Mouse (Mus musculus): ENCODE measurements around the gene Lrrc8c. TPM values are rescaled to one million over a fixed set of nuclear protein-coding genes. Genes with fewer than 3 reads are reported as not detected.
A peak's percentile ranks its signal among the peaks of the same experiment; 100 is the strongest.

Gene Lrrc8c
- polyA plus RNA-seq, 1 experiment from 2014 or later, result 10.2 TPM

- H3K9me3 ChIP-seq, result no peaks in the 10 kb centered on the region
- peaks cover 9% of the 10 kb centered on the region; the same call in 1 of the 2 replicates for H3K36me3 ChIP-seq
- H3K27me3 ChIP-seq (ENCODE audit: insufficient read depth, poor library complexity, severe bottlenecking), result peaks cover 31% of the 10 kb centered on the region
- H3K27ac ChIP-seq, result peak overlapping the region; percentile 80
- no peak for DNase-seq (ENCODE audit: low spot score)
- H3K4me1 ChIP-seq (replicated peaks), result peaks cover 65% of the 10 kb centered on the region
- 27% methylated on average over 10 of the region's 10 CpGs for WGBS
- peak overlapping the region; percentile 39 for H3K4me3 ChIP-seq
Measured at GRCm38 (mm10) chr5:105494246-105494917, 24.8 kb upstream of the Lrrc8c start.

GRCm38 (mm10) chr5:105494918-105495901, 24.0 kb upstream of the Lrrc8c start:
- peaks cover 73% of the 10 kb centered on the region for H3K4me1 ChIP-seq (replicated peaks)
- peak; percentile 87 for DNase-seq (ENCODE audit: low spot score)
- 4% methylated on average over 24 of the region's 24 CpGs for WGBS
- H3K9me3 ChIP-seq, result no peaks in the 10 kb centered on the region
- H3K27ac ChIP-seq, result peak overlapping the region; percentile 80
- H3K36me3 ChIP-seq, result peaks cover 8% of the 10 kb centered on the region; the same call in 1 of the 2 replicates
- peaks cover 31% of the 10 kb centered on the region for H3K27me3 ChIP-seq (ENCODE audit: insufficient read depth, poor library complexity, severe bottlenecking)
- peak overlapping the region; percentile 39 for H3K4me3 ChIP-seq

GRCm38 (mm10) chr5:105496133-105496532, 23.1 kb upstream of the Lrrc8c start:
- peak; percentile 36 for DNase-seq (ENCODE audit: low spot score)
- Histone ChIP-seq H3K36me3 (no peaks in the 10 kb centered on the region), H3K27me3 (ENCODE audit: insufficient read depth, poor library complexity, severe bottlenecking) (peaks cover 31% of the 10 kb centered on the region), H3K9me3 (no peaks in the 10 kb centered on the region), H3K4me1 (replicated peaks) (peaks cover 82% of the 10 kb centered on the region), H3K27ac (peak overlapping the region; percentile 66), H3K4me3 (no peak overlapping the region)
- 79% methylated on average over 4 of the region's 4 CpGs for WGBS

- Histone ChIP-seq H3K4me1 (replicated peaks) (peaks cover 85% of the 10 kb centered on the region), H3K27ac (0 out of 2 replicates have a peak overlapping the region, but pooled peaks have one; percentile 66), H3K4me3 (no peak overlapping the region), H3K9me3 (no peaks in the 10 kb centered on the region), H3K36me3 (no peaks in the 10 kb centered on the region), H3K27me3 (ENCODE audit: insufficient read depth, poor library complexity, severe bottlenecking) (peaks cover 31% of the 10 kb centered on the region)
- 73% methylated on average over 7 of the region's 7 CpGs for WGBS
- no peak for DNase-seq (ENCODE audit: low spot score)
Measured at GRCm38 (mm10) chr5:105496586-105496985, 22.6 kb upstream of the Lrrc8c start.

- H3K4me3 ChIP-seq, result no peak overlapping the region
- H3K36me3 ChIP-seq, result no peaks in the 10 kb centered on the region
- DNase-seq (ENCODE audit: low spot score), result no peak
- H3K4me1 ChIP-seq (replicated peaks), result peaks cover 72% of the 10 kb centered on the region
- H3K27ac ChIP-seq, result no peak overlapping the region
- peaks cover 16% of the 10 kb centered on the region for H3K27me3 ChIP-seq (ENCODE audit: insufficient read depth, poor library complexity, severe bottlenecking)
- H3K9me3 ChIP-seq, result peaks cover 6% of the 10 kb centered on the region; the same call in 1 of the 2 replicates
- WGBS, result 48% methylated on average over 4 of the region's 4 CpGs
Measured at GRCm38 (mm10) chr5:105498429-105499000, 20.7 kb upstream of the Lrrc8c start.

GRCm38 (mm10) chr5:105499396-105499795, 19.8 kb upstream of the Lrrc8c start:
- Histone ChIP-seq H3K9me3 (peaks cover 6% of the 10 kb centered on the region; the same call in 1 of the 2 replicates), H3K4me3 (no peak overlapping the region), H3K4me1 (replicated peaks) (peaks cover 65% of the 10 kb centered on the region), H3K36me3 (no peaks in the 10 kb centered on the region), H3K27me3 (ENCODE audit: insufficient read depth, poor library complexity, severe bottlenecking) (peaks cover 7% of the 10 kb centered on the region), H3K27ac (peak overlapping the region; percentile 10; the same call in 1 of the 2 replicates)
- 61% methylated on average over 1 of the region's 1 CpGs for WGBS
- DNase-seq (ENCODE audit: low spot score), result no peak

GRCm38 (mm10) chr5:105500132-105501121, 18.8 kb upstream of the Lrrc8c start:
- Histone ChIP-seq H3K4me1 (replicated peaks) (peaks cover 55% of the 10 kb centered on the region), H3K27me3 (ENCODE audit: insufficient read depth, poor library complexity, severe bottlenecking) (peaks cover 4% of the 10 kb centered on the region; the same call in 1 of the 2 replicates), H3K36me3 (no peaks in the 10 kb centered on the region), H3K9me3 (peaks cover 6% of the 10 kb centered on the region; the same call in 1 of the 2 replicates), H3K27ac (peak overlapping the region; percentile 5; the same call in 1 of the 2 replicates), H3K4me3 (no peak overlapping the region)
- WGBS, result 43% methylated on average over 12 of the region's 12 CpGs
- peak; percentile 31 for DNase-seq (ENCODE audit: low spot score)

- Histone ChIP-seq H3K4me3 (no peak overlapping the region), H3K4me1 (replicated peaks) (peaks cover 47% of the 10 kb centered on the region), H3K27ac (no peak overlapping the region), H3K9me3 (peaks cover 6% of the 10 kb centered on the region; the same call in 1 of the 2 replicates), H3K36me3 (no peaks in the 10 kb centered on the region), H3K27me3 (ENCODE audit: insufficient read depth, poor library complexity, severe bottlenecking) (peaks cover 4% of the 10 kb centered on the region; the same call in 1 of the 2 replicates)
- 82% methylated on average over 3 of the region's 3 CpGs for WGBS
- no peak for DNase-seq (ENCODE audit: low spot score)
Measured at GRCm38 (mm10) chr5:105501136-105501535, 18.1 kb upstream of the Lrrc8c start.

- Histone ChIP-seq H3K36me3 (no peaks in the 10 kb centered on the region), H3K27ac (no peak overlapping the region), H3K4me1 (replicated peaks) (no peaks in the 10 kb centered on the region), H3K4me3 (no peak overlapping the region), H3K27me3 (ENCODE audit: insufficient read depth, poor library complexity, severe bottlenecking) (no peaks in the 10 kb centered on the region), H3K9me3 (no peaks in the 10 kb centered on the region)
- 94% methylated on average over 6 of the region's 6 CpGs for WGBS
- no peak for DNase-seq (ENCODE audit: low spot score)
Measured at GRCm38 (mm10) chr5:105508813-105509212, 10.4 kb upstream of the Lrrc8c start.

GRCm38 (mm10) chr5:105512297-105512696, 6.9 kb upstream of the Lrrc8c start:
- no peak for DNase-seq (ENCODE audit: low spot score)
- H3K4me1 ChIP-seq (replicated peaks), result 0 out of 2 replicates have a peak, but pooled peaks cover 3% of the 10 kb centered on the region

GRCm38 (mm10) chr5:105515532-105515931, 3.7 kb upstream of the Lrrc8c start:
- Histone ChIP-seq H3K27me3 (ENCODE audit: insufficient read depth, poor library complexity, severe bottlenecking) (peaks cover 4% of the 10 kb centered on the region; the same call in 1 of the 2 replicates), H3K4me3 (no peak overlapping the region), H3K9me3 (no peaks in the 10 kb centered on the region), H3K36me3 (no peaks in the 10 kb centered on the region), H3K27ac (no peak overlapping the region), H3K4me1 (replicated peaks) (peaks cover 28% of the 10 kb centered on the region)
- DNase-seq (ENCODE audit: low spot score), result no peak
- 80% methylated on average over 6 of the region's 6 CpGs for WGBS

More at GRCm38 (mm10) chr5:105512297-105512696, 6.9 kb upstream of the Lrrc8c start:
- peaks cover 2% of the 10 kb centered on the region; the same call in 1 of the 2 replicates for H3K27me3 ChIP-seq (ENCODE audit: insufficient read depth, poor library complexity, severe bottlenecking)
- 70% methylated on average over 4 of the region's 4 CpGs for WGBS
- no peak overlapping the region for H3K4me3 ChIP-seq
- no peaks in the 10 kb centered on the region for H3K36me3 ChIP-seq
- no peaks in the 10 kb centered on the region for H3K9me3 ChIP-seq
- H3K27ac ChIP-seq, result no peak overlapping the region
